Mouse (Mus musculus): ENCODE measurements at regions not wholly inside any gene's neighbourhood (a gene's known extent, or its start where the extent isn't known, plus 50 kb on each side); places are given as distances from the start of the nearest gene placed in this dataset.

- no peak overlapping the region for H3K27ac ChIP-seq (replicated peaks)
- ATAC-seq (ENCODE audit: low FRiP score, low TSS enrichment) (no peak), DNase-seq (ENCODE audit: low spot score) (no peak)
- H3K9me3 ChIP-seq (ENCODE audit: control insufficient read depth, low read length): no peaks in the 10 kb centered on the region
- H3K4me3 ChIP-seq (ENCODE audit: low read depth, low read length): no peak overlapping the region
- no peaks in the 10 kb centered on the region for H3K4me1 ChIP-seq (replicated peaks; ENCODE audit: control insufficient read depth, insufficient read depth)
- no peak overlapping the region for H3K4me2 ChIP-seq (replicated peaks; ENCODE audit: low read depth)
- H3K36me3 ChIP-seq (ENCODE audit: control insufficient read depth, insufficient read depth, low read length): no peaks in the 10 kb centered on the region
- no peaks in the 10 kb centered on the region for H3K27me3 ChIP-seq (ENCODE audit: control insufficient read depth, insufficient read depth, low read length)
- H3K9ac ChIP-seq (ENCODE audit: low read length): no peak overlapping the region
- 56% methylated on average over 2 of the region's 2 CpGs for WGBS
- TF ChIP-seq EP300 (optimal IDR thresholded peaks at IDR 0.05) (no peak), CTCF (IDR thresholded peaks at IDR 0.05; ENCODE audit: low read depth) (no peak)
Measured at GRCm38 (mm10) chr12:15542486-15542885, 274.2 kb downstream of the Trib2 start.

GRCm38 (mm10) chr12:15536852-15537368 lies 279.8 kb downstream of the Trib2 start:
- Histone ChIP-seq H3K4me3 (ENCODE audit: low read depth, low read length) (no peak overlapping the region), H3K27ac (replicated peaks) (no peak overlapping the region), H3K9me3 (ENCODE audit: control insufficient read depth, low read length) (no peaks in the 10 kb centered on the region), H3K4me2 (replicated peaks; ENCODE audit: low read depth) (no peak overlapping the region), H3K36me3 (ENCODE audit: control insufficient read depth, insufficient read depth, low read length) (no peaks in the 10 kb centered on the region), H3K9ac (ENCODE audit: low read length) (no peak overlapping the region), H3K4me1 (replicated peaks; ENCODE audit: control insufficient read depth, insufficient read depth) (no peaks in the 10 kb centered on the region), H3K27me3 (ENCODE audit: control insufficient read depth, insufficient read depth, low read length) (no peaks in the 10 kb centered on the region)
- TF ChIP-seq CTCF (IDR thresholded peaks at IDR 0.05; ENCODE audit: low read depth) (no peak), EP300 (optimal IDR thresholded peaks at IDR 0.05) (no peak)
- no peak for DNase-seq (ENCODE audit: low spot score)
- WGBS: 66% methylated on average over 8 of the region's 8 CpGs
- ATAC-seq (ENCODE audit: low FRiP score, low TSS enrichment): no peak

- no peaks in the 10 kb centered on the region for H3K9me3 ChIP-seq (ENCODE audit: control insufficient read depth, low read length)
- no peak overlapping the region for H3K4me3 ChIP-seq (ENCODE audit: low read depth, low read length)
- WGBS: 91% methylated on average over 5 of the region's 5 CpGs
- no peaks in the 10 kb centered on the region for H3K36me3 ChIP-seq (ENCODE audit: control insufficient read depth, insufficient read depth, low read length)
- H3K4me2 ChIP-seq (replicated peaks; ENCODE audit: low read depth): no peak overlapping the region
- TF ChIP-seq EP300 (optimal IDR thresholded peaks at IDR 0.05) (no peak), CTCF (IDR thresholded peaks at IDR 0.05; ENCODE audit: low read depth) (no peak)
- H3K9ac ChIP-seq (ENCODE audit: low read length): no peak overlapping the region
- ATAC-seq (ENCODE audit: low FRiP score, low TSS enrichment): no peak
- no peaks in the 10 kb centered on the region for H3K27me3 ChIP-seq (ENCODE audit: control insufficient read depth, insufficient read depth, low read length)
- DNase-seq (ENCODE audit: low spot score): no peak
- no peaks in the 10 kb centered on the region for H3K4me1 ChIP-seq (replicated peaks; ENCODE audit: control insufficient read depth, insufficient read depth)
- no peak overlapping the region for H3K27ac ChIP-seq (replicated peaks)
Measured at GRCm38 (mm10) chr12:15536247-15536646, 280.5 kb downstream of the Trib2 start.

GRCm38 (mm10) chr12:15535822-15536221 lies 280.9 kb downstream of the Trib2 start:
- DNase-seq (ENCODE audit: low spot score) (peak; percentile 83), ATAC-seq (ENCODE audit: low FRiP score, low TSS enrichment) (no peak)
- no peaks in the 10 kb centered on the region for H3K36me3 ChIP-seq (ENCODE audit: control insufficient read depth, insufficient read depth, low read length)
- WGBS: 4% methylated on average over 6 of the region's 6 CpGs
- H3K4me2 ChIP-seq (replicated peaks; ENCODE audit: low read depth): no peak overlapping the region
- TF ChIP-seq EP300 (optimal IDR thresholded peaks at IDR 0.05) (no peak), CTCF (IDR thresholded peaks at IDR 0.05; ENCODE audit: low read depth) (peak; percentile 90)
- no peak overlapping the region for H3K4me3 ChIP-seq (ENCODE audit: low read depth, low read length)
- H3K4me1 ChIP-seq (replicated peaks; ENCODE audit: control insufficient read depth, insufficient read depth): no peaks in the 10 kb centered on the region
- H3K27me3 ChIP-seq (ENCODE audit: control insufficient read depth, insufficient read depth, low read length): no peaks in the 10 kb centered on the region
- H3K9me3 ChIP-seq (ENCODE audit: control insufficient read depth, low read length): no peaks in the 10 kb centered on the region
- H3K27ac ChIP-seq (replicated peaks): no peak overlapping the region
- H3K9ac ChIP-seq (ENCODE audit: low read length): no peak overlapping the region

GRCm38 (mm10) chr12:15520783-15521407 lies 295.8 kb downstream of the Trib2 start:
- 51% methylated on average over 4 of the region's 4 CpGs for WGBS
- Histone ChIP-seq H3K4me3 (ENCODE audit: low read depth, low read length) (no peak overlapping the region), H3K4me2 (replicated peaks; ENCODE audit: low read depth) (no peak overlapping the region), H3K4me1 (replicated peaks; ENCODE audit: control insufficient read depth, insufficient read depth) (no peaks in the 10 kb centered on the region), H3K27me3 (ENCODE audit: control insufficient read depth, insufficient read depth, low read length) (no peaks in the 10 kb centered on the region), H3K9me3 (ENCODE audit: control insufficient read depth, low read length) (no peaks in the 10 kb centered on the region), H3K36me3 (ENCODE audit: control insufficient read depth, insufficient read depth, low read length) (no peaks in the 10 kb centered on the region), H3K9ac (ENCODE audit: low read length) (no peak overlapping the region), H3K27ac (replicated peaks) (no peak overlapping the region)
- DNase-seq (ENCODE audit: low spot score): no peak
- no peak for ATAC-seq (ENCODE audit: low FRiP score, low TSS enrichment)
- TF ChIP-seq CTCF (IDR thresholded peaks at IDR 0.05; ENCODE audit: low read depth) (no peak), EP300 (optimal IDR thresholded peaks at IDR 0.05) (no peak)

GRCm38 (mm10) chr12:15511994-15512393 lies 304.7 kb downstream of the Trib2 start:
- 22% methylated on average over 2 of the region's 2 CpGs for WGBS
- Histone ChIP-seq H3K36me3 (ENCODE audit: control insufficient read depth, insufficient read depth, low read length) (no peaks in the 10 kb centered on the region), H3K9ac (ENCODE audit: low read length) (no peak overlapping the region), H3K9me3 (ENCODE audit: control insufficient read depth, low read length) (no peaks in the 10 kb centered on the region), H3K4me1 (replicated peaks; ENCODE audit: control insufficient read depth, insufficient read depth) (no peaks in the 10 kb centered on the region), H3K27me3 (ENCODE audit: control insufficient read depth, insufficient read depth, low read length) (no peaks in the 10 kb centered on the region), H3K4me3 (ENCODE audit: low read depth, low read length) (no peak overlapping the region), H3K27ac (replicated peaks) (no peak overlapping the region), H3K4me2 (replicated peaks; ENCODE audit: low read depth) (no peak overlapping the region)
- ATAC-seq (ENCODE audit: low FRiP score, low TSS enrichment): no peak
- TF ChIP-seq CTCF (IDR thresholded peaks at IDR 0.05; ENCODE audit: low read depth): peak; percentile 60
- TF ChIP-seq EP300 (optimal IDR thresholded peaks at IDR 0.05): no peak
- no peak for DNase-seq (ENCODE audit: low spot score)
